Mouse (Mus musculus): Measurements from ENCODE around the gene Kansl1l. TPM values are rescaled to one million over a fixed set of nuclear protein-coding genes. Genes with fewer than 3 reads are reported as not detected.

The Kansl1l gene
- polyA plus RNA-seq (2017; shearing (Covaris generic)), result 32.8 TPM

DNA sequence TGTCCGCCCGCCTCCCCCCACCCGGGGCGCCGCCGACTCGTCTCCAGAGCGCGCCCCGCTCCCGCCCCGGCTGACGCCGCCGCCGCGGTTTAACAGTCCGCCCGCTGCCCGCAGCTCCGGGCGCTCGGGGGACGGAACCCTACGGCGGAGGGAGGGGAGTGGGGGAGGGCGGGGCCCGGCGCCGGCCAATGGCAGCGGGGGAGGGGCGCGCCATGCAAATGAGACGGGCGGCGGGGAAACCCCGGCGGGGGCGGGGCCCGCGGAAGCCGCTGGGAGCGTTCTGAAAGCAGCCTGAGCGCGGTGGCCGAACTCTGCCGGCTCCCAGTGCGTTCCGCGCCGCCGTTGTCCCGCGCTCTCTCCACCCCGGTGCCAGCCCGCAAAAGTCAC lies at the start of gene Kansl1l:
Gene Kansl1l (minus strand): TSS at position 110 of the 387 bp plus-strand sequence.

DNA sequence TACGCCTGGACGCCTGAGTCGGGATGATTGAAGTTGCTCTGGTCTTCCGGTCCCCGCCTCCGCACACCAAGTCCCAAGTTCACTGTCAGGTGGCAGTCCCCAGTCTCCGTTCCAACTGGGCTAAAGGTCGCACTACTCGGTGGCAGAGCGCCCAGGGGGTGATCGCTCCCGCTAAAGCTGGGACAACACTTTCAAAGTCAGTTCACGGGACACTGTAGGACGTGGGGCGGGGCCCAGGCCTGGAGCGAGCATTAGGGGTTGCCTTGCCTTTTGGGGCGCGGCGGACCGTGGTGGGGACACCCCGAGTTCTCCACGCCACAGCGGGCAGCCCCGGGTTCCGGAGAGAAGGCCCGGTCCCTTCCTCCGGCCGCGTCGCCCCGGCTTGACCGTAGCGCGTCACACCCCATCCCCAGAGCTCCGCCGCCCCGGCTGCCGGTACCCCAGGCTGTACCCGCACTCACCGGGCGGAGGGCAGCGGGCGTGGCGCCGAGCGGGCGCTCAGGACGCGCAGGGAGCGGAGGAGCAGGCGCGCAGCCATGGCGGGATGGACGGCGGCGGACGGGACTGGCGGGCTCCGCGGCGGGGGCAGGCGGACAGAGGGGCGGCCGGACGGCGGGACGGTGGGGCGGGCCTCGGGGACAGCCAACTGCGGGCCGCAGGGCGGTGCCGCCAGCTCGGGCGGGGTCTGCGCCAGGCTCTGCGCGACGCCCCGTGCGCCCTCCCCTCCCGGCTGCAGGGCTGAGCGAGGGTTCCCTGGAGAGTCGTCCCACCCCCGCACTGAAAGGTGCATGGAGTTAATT lies 45.5 kb upstream of the Kansl1l start, which contains the start of gene Acadl:
Gene Acadl (minus strand): TSS at position 566 of the 800 bp plus-strand sequence.

DNA sequence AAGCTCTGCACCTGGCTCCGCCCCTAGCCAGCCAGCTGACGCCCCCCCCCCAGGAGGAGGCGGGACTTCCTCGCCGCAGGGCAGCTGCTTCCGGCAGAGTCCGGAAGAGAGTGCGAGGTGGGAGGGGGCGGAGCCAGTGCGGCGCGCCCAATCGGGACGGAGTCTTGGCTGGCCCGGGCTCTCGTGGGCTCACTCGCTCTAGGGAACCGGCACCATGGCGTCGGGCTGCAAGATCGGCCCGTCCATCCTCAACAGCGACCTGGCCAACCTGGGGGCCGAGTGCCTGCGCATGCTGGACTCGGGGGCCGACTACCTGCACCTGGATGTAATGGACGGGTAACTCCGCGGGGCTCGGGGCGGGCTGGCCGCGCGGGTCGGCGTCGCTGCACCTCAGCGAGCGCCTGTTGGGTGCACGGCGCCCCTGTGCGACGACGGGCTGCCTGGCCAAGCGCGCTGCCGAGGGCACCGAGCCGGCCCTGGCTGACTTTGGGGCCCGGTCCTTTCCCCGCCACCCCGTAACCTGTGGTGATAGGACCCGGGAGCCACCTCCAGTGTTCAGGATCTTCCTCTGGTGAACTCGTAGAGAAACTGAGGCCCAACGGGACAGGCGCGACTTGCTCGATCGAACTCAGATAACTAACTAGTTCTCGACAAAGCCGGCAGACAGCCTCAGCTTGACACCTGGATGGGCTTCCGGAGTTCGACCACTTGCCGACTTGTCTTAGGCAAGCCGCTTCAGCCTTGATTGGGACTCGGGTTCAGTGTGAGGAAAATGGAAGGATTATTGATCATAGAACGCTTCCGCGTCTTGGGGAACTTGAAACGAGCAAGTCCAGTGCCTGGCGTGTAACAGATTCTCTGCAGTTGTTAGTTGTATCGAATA lies 116.4 kb downstream of the Kansl1l start, which contains the start of gene Rpe:
Gene Rpe (plus strand): TSS at position 139 of the 883 bp plus-strand sequence.

Other genes starting within 250 kb of the Kansl1l start
- gene Rpe, start 116.7 kb downstream of the Kansl1l start, polyA plus RNA-seq (2017; shearing (Covaris generic)), result 41.7 TPM
- 81.3 TPM for gene Acadl, start 45.7 kb upstream of the Kansl1l start, polyA plus RNA-seq (2017; shearing (Covaris generic))
- gene Myl1, start 127.8 kb upstream of the Kansl1l start, polyA plus RNA-seq (2017; shearing (Covaris generic)), result not detected
- 68.2 TPM for gene Lancl1, start 221.3 kb upstream of the Kansl1l start, polyA plus RNA-seq (2017; shearing (Covaris generic))